Mouse (Mus musculus): ENCODE measurements at regions not wholly inside any gene's neighbourhood (a gene's known extent, or its start where the extent isn't known, plus 50 kb on each side); places are given as distances from the start of the nearest gene placed in this dataset.

DNA sequence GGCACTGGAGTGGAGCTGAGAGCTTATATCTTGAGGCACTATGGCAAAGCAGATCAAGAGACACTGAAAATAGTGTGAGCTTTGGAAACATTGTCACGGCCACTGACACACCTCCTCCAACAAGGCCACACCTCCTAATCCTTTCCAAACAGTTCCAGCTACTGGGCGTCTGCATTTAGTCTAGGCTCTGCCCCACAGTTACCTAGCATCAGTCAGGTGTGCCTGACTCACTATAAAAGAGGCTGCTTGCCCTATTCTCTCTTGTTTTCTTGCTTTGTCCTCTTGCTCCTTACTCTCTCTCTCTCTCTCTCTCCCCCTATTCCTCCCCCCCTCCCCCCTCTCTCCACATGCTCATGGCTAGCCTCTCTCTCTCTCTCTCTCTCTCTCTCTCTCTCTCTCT lies 142.0 kb upstream of the Trim24 start:
- TF ChIP-seq POLR2A (IDR thresholded peaks at IDR 0.05; ENCODE audit: insufficient read depth, low read depth, low read length), result no peak
- TF ChIP-seq CTCF (IDR thresholded peaks at IDR 0.05), result no peak
- no peak for TF ChIP-seq EP300 (IDR thresholded peaks at IDR 0.05; ENCODE audit: insufficient read depth, low read depth, low read length)
